Mouse (Mus musculus): ENCODE measurements around the gene Nell1. TPM values are rescaled to one million over a fixed set of nuclear protein-coding genes. Genes with fewer than 3 reads are reported as not detected.

The Nell1 gene
- total RNA-seq, 4 experiments from 2014 or later = 0.18 to 0.49 (median 0.35) TPM

- DNase-seq = no peak
Measured at GRCm38 (mm10) chr7:50053704-50054103, 79.0 kb downstream of the Nell1 start.

- no peak for DNase-seq
Measured at GRCm38 (mm10) chr7:50094461-50094860, 119.8 kb downstream of the Nell1 start.

DNA sequence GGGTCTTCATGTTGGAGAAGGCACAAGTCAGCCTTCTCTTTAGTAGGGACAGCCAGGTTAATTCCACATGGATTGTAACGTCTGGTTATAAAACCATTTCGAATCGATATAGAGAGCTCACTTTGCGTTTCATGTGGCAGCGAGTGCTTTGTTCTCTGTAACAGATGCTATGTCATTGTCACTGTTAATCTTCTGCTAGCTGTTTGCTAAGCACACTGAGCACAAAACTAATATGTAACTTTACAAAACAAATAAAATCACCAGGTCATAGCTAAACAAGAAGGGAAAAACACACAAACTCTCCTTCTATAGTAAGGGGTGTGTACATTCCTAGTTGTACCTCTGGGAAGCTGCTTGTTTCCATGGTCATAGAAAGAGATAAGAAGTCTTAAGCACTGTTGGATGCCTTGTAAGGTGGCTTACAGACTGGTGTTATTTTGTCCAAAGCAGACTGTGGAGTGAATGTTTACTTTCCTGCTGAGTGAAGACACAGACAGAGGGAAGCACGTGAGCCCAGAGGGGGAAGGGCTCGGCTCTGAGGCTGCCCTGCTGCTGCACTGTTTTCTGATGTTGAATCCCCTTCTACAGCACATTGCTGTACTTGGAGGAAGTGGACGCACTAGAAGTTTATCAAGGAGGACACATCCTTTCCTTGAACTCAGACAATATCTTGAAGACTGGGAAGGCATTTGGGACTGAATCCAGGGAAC is 131.1 kb downstream of the Nell1 start:
- no peak for DNase-seq

GRCm38 (mm10) chr7:50107261-50107660 is 132.6 kb downstream of the Nell1 start:
- no peak for DNase-seq

- DNase-seq = no peak
Measured at GRCm38 (mm10) chr7:50118348-50118747, 143.7 kb downstream of the Nell1 start.

DNA sequence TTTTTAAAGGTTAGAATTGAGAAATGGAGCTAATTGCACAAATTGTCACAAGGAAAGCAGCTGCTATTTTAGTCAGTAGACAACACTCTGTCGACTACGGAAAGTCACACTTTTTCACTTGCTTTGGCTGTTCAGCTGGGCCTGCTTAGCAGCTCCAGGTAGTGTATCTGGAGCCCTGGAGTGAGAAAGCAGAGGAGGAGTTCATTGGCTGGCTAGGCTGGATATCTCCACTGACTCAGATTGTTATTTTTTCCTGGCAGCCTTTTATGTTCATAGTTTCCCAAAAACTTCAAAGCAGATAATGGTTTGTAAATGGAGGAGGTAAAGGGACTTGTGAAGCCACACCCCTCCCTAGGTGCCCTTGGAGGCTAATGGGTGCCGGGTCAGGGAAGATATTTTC is 163.0 kb downstream of the Nell1 start:
- DNase-seq = no peak

DNA sequence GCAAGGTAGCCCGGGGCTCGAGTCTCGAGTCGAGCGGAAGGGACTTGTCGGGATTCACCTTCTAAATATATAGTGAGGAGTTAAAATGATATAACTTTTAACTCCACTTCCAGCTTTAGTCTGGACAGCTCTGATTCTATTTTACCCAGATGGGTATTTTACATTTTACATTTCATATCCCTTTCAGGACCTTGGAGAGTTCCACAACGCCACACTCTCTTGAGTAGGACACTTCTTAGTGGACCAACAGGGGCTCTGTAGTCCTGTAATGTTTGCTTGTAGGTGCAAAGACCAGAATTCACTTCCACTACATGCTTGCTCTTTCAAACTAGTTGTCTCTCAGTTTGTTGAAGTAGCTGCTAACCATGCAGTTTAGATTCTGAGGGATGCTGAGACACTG is 174.7 kb downstream of the Nell1 start:
- no peak for DNase-seq

DNA sequence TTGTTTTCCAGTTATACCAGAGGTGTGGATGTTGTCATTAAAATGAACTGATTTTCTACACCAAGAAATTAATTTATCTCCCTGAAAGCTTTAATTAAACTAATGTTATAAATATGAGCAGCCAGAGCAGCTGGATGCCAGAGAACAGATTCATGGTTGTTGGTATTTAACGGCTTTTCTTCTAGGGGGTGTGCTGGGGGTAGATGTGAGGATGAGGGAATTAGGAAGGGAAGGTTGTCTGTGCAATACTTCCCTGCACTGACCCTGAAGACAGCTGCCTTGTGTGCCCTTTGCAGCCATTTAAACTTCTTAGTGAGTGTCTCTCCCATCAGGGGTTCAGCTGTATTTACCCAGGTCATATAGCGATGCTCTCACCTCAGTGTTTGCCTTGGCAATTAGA is 176.2 kb downstream of the Nell1 start:
- DNase-seq = no peak

DNA sequence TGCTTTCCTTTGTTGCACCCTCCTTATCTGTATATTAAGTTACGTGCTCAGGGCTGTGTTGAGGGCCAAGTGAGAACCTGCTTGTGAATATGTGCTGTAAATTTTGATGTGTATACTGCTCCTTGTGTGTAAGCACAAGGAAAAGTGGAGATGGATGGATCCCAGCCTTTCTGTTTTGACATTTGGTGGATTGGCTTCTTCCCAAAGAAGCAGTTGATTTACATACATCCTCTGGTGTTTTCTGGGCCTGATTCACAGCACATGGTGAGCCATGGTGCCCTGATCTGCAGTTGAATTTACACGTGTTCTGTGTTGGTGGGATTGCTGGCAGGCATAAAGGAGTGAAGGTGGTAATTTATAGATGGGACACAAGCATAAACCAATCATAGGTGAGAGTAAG is 179.0 kb downstream of the Nell1 start:
- DNase-seq = no peak

DNA sequence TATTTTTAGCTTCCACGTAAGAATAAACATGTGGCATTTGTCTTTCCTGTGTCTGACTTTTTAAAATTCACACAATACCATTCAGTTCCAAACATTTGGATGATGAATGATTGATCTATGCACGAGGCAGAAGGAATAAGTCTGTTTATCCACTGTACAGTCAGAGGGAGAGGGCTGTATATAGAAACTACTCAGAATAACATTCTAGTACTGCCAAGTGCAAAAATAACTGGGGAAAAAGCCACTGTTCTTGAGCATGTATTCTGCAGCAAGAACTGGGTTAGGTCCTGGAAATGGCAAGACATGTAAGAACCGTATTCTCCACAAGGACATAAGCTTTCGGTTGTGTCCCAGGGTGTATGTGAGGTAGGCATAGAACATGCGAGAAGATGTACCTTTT is 187.9 kb downstream of the Nell1 start:
- DNase-seq = no peak

DNA sequence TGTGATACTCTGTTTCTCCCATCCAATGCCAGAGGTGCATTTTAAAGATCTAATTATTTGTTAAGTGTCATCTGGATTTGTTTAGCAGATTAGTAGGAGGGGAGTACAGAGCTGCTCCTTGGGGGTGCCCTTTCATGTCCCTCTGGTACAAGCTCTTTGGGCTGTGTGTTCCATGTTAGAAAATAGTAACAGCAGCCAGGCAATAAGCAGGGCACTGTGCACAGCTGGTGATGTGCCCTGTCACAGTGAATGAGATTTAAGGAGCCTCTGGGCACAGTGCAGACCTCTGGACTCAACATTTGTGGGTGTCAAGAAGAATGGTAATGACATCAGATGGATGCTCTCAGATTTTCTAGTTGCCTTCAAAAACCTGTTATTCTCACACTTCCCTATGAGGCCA is 194.1 kb downstream of the Nell1 start:
- no peak for DNase-seq

DNA sequence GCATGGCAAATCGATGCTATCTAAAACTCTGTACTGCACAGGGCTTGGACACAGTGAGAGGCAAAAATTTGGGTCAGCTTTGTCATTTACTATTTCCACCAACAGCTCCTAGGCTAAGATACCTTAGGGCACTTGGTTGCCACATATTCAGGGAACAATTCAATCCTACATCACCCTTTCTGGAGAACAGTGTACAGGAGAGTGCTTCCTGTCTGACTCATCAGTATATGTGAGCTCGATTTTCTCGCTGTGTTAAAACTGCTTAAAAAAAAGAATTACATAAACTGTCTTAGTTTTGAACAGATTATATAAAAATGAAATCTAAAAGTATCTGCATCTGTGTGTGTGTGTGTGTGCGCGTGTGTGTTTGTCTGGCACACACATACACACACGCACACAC is 211.6 kb downstream of the Nell1 start:
- DNase-seq = no peak

DNA sequence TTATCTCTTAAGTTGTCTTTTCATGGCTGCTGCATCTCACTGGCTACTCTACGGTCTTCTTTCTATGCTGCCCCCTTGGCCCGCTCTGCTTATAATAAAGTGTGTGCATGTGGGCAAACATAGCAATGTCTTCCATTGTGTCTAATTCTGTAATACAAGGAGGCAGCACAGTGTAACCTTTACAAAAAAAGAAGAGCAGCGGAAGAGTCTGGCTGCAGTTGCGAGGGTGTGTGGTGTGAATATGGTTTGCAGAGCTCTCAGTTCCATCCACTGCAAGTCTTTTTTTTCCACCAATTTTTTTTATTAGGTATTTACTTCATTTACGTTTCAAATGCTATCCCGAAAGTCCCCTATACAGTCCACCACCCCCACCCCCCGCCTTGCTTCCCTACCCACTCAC is 219.3 kb downstream of the Nell1 start:
- no peak for DNase-seq

GRCm38 (mm10) chr7:50195080-50195611 is 220.5 kb downstream of the Nell1 start:
- no peak for DNase-seq

DNA sequence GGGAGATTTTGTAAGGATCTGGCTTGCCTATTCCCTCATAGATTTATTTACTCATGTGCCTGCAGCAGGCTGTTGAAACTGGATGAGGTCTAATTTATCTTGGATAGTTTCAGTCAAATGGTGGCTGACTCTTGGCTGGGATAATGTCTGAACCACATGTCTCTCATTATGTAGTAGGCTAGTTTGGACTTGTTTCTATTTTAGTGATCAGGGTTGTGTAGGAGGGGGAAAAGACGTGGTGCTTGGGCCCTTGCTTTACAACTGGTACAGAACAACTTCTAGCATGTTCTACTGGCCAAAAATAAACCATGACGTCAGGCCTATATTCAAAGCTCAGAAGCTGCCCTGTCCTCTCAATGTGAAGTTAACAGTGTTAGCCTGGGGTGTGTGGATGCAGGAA is 230.6 kb downstream of the Nell1 start:
- DNase-seq = no peak

- DNase-seq = no peak
Measured at GRCm38 (mm10) chr7:50210678-50211251, 236.1 kb downstream of the Nell1 start.

DNA sequence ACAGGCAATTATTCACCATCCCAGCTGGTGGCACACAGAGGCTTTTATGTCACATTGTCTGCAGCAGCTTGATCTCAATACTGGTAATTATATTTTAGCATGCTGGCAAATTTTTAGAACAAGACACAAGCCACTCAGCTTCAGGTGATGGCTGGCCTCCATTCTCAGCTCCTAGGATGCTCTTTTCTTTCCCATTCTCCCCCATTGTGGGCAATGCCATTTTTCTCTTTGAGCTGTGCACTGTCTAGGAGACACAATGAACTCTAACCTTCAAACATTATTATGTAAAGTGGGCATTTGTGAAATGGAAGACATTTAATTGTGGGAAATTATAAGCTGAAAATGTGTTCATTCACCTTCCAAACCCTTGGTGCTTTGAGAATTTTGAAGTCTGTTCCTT is 247.2 kb downstream of the Nell1 start:
- no peak for DNase-seq

- DNase-seq = no peak
Measured at GRCm38 (mm10) chr7:50226621-50227020, 252.0 kb downstream of the Nell1 start.

DNA sequence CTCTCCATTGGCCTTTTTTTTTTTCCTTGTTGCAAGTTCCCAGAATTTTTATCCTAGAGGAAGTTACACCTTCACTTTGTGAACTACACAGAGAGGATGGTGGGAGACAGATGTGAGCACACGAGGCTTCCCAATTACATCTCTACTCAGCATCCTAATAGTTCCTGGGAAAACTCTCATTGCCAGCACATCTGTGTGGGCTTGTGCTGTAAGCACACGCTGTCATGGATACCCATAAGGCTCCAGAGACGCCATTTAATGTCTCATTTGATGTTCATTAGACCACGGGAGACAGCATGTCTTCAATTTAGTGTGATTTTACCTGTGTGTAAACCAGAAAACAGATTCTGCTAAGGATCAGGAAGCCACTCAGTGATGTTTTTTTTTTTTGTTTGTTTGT is 253.6 kb downstream of the Nell1 start:
- DNase-seq = no peak

GRCm38 (mm10) chr7:50241213-50241612 is 266.5 kb downstream of the Nell1 start:
- no peak for DNase-seq

- no peak for DNase-seq
Measured at GRCm38 (mm10) chr7:50241634-50242273, 267.1 kb downstream of the Nell1 start.

GRCm38 (mm10) chr7:50253166-50253565 is 278.5 kb downstream of the Nell1 start:
- DNase-seq = no peak

DNA sequence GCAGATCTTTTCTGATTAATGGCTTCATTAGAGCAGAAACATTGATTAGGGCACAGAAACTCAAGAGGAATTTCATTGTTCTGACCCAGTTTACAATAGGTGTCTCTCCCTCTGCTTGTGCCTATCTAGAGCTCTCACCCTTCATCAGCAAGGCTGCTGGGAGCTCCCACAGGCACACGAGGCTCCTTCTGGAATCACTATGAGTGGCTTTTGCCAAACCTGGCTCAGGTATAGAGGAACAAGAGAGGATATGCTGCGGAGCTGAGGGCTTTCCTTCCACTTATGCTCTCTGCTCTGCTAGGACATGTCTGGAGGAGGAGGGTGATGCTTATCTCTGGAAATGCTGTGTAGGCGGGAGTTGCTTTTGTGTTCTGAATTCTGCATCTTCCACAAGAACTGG is 285.4 kb downstream of the Nell1 start:
- no peak for DNase-seq

DNA sequence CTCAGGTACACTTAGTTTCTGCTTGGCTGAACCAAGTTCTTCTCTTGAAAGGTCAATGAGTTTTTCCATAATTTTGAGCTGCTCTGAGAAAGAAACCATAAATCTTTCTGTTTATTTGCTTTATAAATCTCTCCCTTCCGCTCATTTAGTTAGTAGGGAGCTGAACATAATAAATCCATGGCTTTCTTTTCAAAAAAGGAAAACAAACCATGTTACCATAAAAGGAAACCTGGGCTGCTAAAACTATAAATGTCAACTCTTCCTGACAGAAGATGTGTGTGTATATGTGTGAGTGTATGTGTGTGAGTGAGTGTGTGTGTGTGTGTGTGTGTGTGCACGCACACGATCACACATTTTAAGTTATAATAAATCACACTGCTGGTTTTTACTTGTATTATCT is 320.8 kb downstream of the Nell1 start:
- no peak for DNase-seq

Measured in adrenal gland, adult 8-10 months (tissue).